Mouse (Mus musculus): ENCODE results near the gene Meltf.

- TF ChIP-seq CTCF (IDR thresholded peaks at IDR 0.05; ENCODE audit: extremely low read depth, insufficient read depth, low read length) = no peak
- TF ChIP-seq POLR2A (IDR thresholded peaks at IDR 0.05; ENCODE audit: extremely low read depth, insufficient read depth, low read length) = no peak
Observed at GRCm38 (mm10) chr16:31875391-31875790, 3.2 kb upstream of the Meltf start.

Data from cortical plate, adult 2 months (tissue).